Mouse (Mus musculus): ENCODE data around the gene Cyb561d1. TPM values are rescaled to one million over a fixed set of nuclear protein-coding genes. Genes with fewer than 3 reads are reported as not detected.

Gene Cyb561d1
- total RNA-seq, 2 experiments from 2014 or later = 17.4 to 17.9 TPM

Other genes starting within 250 kb of the Cyb561d1 start
- not detected for gene Gstm3, start 231.9 kb downstream of the Cyb561d1 start, total RNA-seq (2021)
- 1 to 10 TPM; 3.1 to 4.3 TPM for gene Gstm2, start 214.8 kb downstream of the Cyb561d1 start, total RNA-seq (2021)
- 100 to 1,000 TPM; 225 to 239 TPM for gene Gstm1, start 183.2 kb downstream of the Cyb561d1 start, total RNA-seq (2021)
- 10 to 100 TPM in 1 of 2 experiments, 1 to 10 TPM in 1; 9.1 to 10.7 TPM for gene Gstm4, start 156.3 kb downstream of the Cyb561d1 start, total RNA-seq (2021)
- gene Ampd2, start 114.6 kb downstream of the Cyb561d1 start, total RNA-seq (2021) = 10 to 100 TPM; 48.1 to 50.3 TPM
- not detected for gene Gnat2, start 108.4 kb downstream of the Cyb561d1 start, total RNA-seq (2021)
- gene Gnai3, start 55.1 kb downstream of the Cyb561d1 start, total RNA-seq (2021) = 10 to 100 TPM; 25.6 to 27.7 TPM
- gene Gpr61, start 46.3 kb downstream of the Cyb561d1 start, total RNA-seq (2021) = 10 to 100 TPM; 18.1 to 19.4 TPM
- gene Amigo1, start 14.9 kb downstream of the Cyb561d1 start, total RNA-seq (2021) = 10 to 100 TPM; 68.7 to 72.9 TPM
- 10 to 100 TPM; 24.0 to 24.2 TPM for gene Atxn7l2, start 9.7 kb upstream of the Cyb561d1 start, total RNA-seq (2021)
- 1 to 10 TPM; 1.3 to 1.9 TPM for gene Sypl2, start 25.4 kb upstream of the Cyb561d1 start, total RNA-seq (2021)
- 10 to 100 TPM; 73.8 to 88.5 TPM for gene Psma5, start 55.7 kb upstream of the Cyb561d1 start, total RNA-seq (2021)
- gene Sort1, start 82.9 kb upstream of the Cyb561d1 start, total RNA-seq (2021) = 100 to 1,000 TPM; 293 to 302 TPM
- under 1 TPM; 0.25 to 0.85 TPM for gene Mybphl, start 163.7 kb upstream of the Cyb561d1 start, total RNA-seq (2021)
- gene Psrc1, start 182.6 kb upstream of the Cyb561d1 start, total RNA-seq (2021) = 10 to 100 TPM; 12.9 to 18.6 TPM
- 100 to 1,000 TPM; 160 to 168 TPM for gene Celsr2, start 214.3 kb upstream of the Cyb561d1 start, total RNA-seq (2021)
- gene Sars, start 244.0 kb upstream of the Cyb561d1 start, total RNA-seq (2021) = 100 to 1,000 TPM; 207 to 212 TPM

Measured in left cerebral cortex, postnatal 25 days (tissue).